Mouse (Mus musculus) liver, adult 2 months (tissue): ENCODE measurements around the gene Irf2bp1.

Source experiments
- CTCF ChIP-seq: fragments of 200-500 bp; IDR thresholded peaks from 2 replicates; pipeline ENCODE4 v1.5.1; 2011; ENCODE audit warnings: low read depth, low read length, control low read depth
- POLR2A ChIP-seq: fragments of 200-500 bp; IDR thresholded peaks from 2 replicates; pipeline ENCODE4 v1.6.1; 2011; ENCODE audit warnings: low read length, control low read depth; ENCODE audit not compliant: insufficient read depth; ENCODE audit errors: extremely low read depth

DNA sequence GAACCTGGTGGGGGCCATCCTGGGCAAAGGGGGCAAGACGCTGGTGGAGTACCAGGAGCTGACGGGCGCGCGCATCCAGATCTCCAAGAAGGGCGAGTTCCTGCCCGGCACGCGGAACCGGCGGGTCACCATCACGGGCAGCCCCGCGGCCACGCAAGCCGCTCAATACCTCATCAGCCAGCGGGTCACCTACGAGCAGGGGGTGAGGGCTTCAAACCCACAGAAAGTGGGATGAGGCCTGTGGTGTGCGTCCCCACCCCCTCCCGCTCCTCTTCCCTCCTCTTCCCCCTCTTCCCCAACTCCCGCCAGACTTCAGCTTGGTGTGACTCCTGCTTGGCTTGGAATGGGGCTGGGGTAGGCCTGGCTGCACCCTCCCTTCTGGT, 45.5 kb upstream of the Irf2bp1 start:
- no peak for TF ChIP-seq CTCF
- TF ChIP-seq POLR2A, result no peak
